In the genomic region with DNA sequence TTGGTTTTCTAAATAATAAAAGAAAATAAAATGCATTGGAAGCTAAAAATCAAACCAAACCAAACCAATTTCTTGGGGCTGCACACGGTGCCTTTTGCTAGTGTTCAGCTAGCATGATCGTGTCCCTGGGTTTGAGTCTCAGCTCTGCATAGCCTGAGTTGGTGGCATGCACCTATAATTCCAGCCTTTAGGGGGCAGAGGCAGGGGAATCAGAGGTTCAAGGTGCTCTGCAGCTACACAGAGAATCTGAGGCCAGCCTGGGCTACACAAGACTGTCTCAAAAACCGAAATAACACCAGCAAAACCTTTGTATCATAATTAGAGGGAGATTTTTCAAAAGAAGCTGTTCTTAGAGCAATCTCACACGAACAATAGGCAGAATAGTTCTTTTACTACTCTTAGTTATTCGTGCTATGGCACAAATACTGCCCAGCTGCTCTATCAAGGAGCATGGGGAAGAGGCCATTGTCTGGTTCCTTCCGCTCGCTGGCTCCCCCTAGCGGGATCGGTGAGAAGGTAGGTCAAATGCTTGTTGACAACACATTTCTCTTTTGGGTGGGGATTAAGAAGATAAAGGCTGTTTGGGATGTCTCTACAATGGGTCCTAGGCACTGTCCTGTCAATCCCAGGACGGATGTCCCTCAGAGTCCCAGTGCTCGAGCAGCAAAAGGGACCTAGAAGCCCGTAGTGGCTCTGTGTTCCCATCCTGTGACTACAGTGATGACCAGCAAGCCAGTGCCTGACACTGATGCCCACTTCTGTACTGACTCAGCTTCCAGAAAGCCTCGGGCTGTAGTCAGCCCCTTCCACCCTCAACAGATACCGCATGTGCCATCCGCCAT, we compare ENCODE assay signal across 9 mouse cellular contexts. TPM values are rescaled to one million over a fixed set of nuclear protein-coding genes. Genes with fewer than 3 reads are reported as not detected.
DNase-seq lines count a peak whose midpoint lies in the region; ATAC-seq and TF ChIP-seq lines count a peak whose summit lies in the region.
"Had no signal": no experiment of that assay in that cellular context is flagged by ENCODE, and none has a peak within 500 bp of the region (broad histone marks: within the 10 kb centered on the region; RNA-seq: fewer than 3 reads in every experiment).

No protein-coding gene starts in this region.

- no peaks in the 10 kb centered on the region for H3K9me3 ChIP-seq in intestine, embryonic 15.5 days
- no peaks in the 10 kb centered on the region for H3K9me3 ChIP-seq in liver, embryonic 14.5 days (ENCODE audit: control insufficient read depth, low read length)
- H3K9me3 ChIP-seq: heart, embryonic 13.5 days had no signal

- DNase-seq in 3T3-L1 (ENCODE audit: low read depth, low spot score) (peak; percentile 79), ES-CJ7 (ENCODE audit: low read depth, low spot score) (peak; percentile 91)
- DNase-seq in c-Kit-positive CD71-positive TER-119-negative erythroid progenitor cells, embryonic 14.5 days (ENCODE audit: low read depth) = peak; percentile 72
- DNase-seq in forelimb bud, embryonic 11.5 days (ENCODE audit: low read depth, low spot score) = peak; percentile 64
- DNase-seq in liver, embryonic 14.5 days (ENCODE audit: low read depth in 3 of 3, low spot score in 3 of 3) = peak; percentile 53 to 58 (median 55)
- peak; percentile 26 for DNase-seq in retina, adult 2 months (ENCODE audit: low read depth, low spot score)
- DNase-seq in urinary bladder, postnatal 14 days (ENCODE audit: low spot score) = peak; percentile 77

- no peaks in the 10 kb centered on the region for H3K27me3 ChIP-seq in intestine, embryonic 15.5 days (replicated peaks)
- H3K27me3 ChIP-seq in liver, embryonic 14.5 days (ENCODE audit: control insufficient read depth, insufficient read depth, low read length) = no peaks in the 10 kb centered on the region
- H3K27me3 ChIP-seq: heart, embryonic 13.5 days had no signal

- H3K36me3 ChIP-seq in intestine, embryonic 15.5 days = peaks cover 23% of the 10 kb centered on the region; the same call in 1 of the 2 replicates
- peaks cover 2% of the 10 kb centered on the region; the same call in 1 of the 2 replicates for H3K36me3 ChIP-seq in liver, embryonic 14.5 days (replicated peaks; ENCODE audit: control insufficient read depth, insufficient read depth, low read depth)

- H3K9ac ChIP-seq in intestine, embryonic 15.5 days = no peak overlapping the region
- H3K9ac ChIP-seq in liver, embryonic 14.5 days (replicated peaks) = no peak overlapping the region
- H3K9ac ChIP-seq: heart, embryonic 13.5 days had no signal

- H3K4me3 ChIP-seq in intestine, embryonic 15.5 days (replicated peaks) = no peak overlapping the region
- no peak overlapping the region for H3K4me3 ChIP-seq in liver, embryonic 14.5 days (ENCODE audit: insufficient read depth in 1 of 2, low read depth in 2 of 2, low read length in 2 of 2)
- H3K4me3 ChIP-seq: heart, embryonic 13.5 days had no signal

- no peak overlapping the region for H3K4me2 ChIP-seq in intestine, embryonic 15.5 days (replicated peaks)
- H3K4me2 ChIP-seq in liver, embryonic 14.5 days (ENCODE audit: low read depth) = no peak overlapping the region
- H3K4me2 ChIP-seq: heart, embryonic 13.5 days had no signal

- H3K27ac ChIP-seq in intestine, embryonic 15.5 days = no peak overlapping the region
- H3K27ac ChIP-seq in liver, embryonic 14.5 days = no peak overlapping the region
- H3K27ac ChIP-seq: heart, embryonic 13.5 days had no signal

- no peak for TF ChIP-seq EP300 in liver, embryonic 14.5 days (IDR thresholded peaks at IDR 0.05; ENCODE audit: low read depth)

- no peaks in the 10 kb centered on the region for H3K4me1 ChIP-seq in intestine, embryonic 15.5 days (replicated peaks)
- H3K4me1 ChIP-seq in liver, embryonic 14.5 days (replicated peaks; ENCODE audit: control insufficient read depth in 2 of 2, insufficient read depth in 2 of 2, low read length in 1 of 2) = peaks cover 3 to 7% of the 10 kb centered on the region in 2 experiments; a peak in 3 of 4 replicates
- H3K4me1 ChIP-seq: heart, embryonic 13.5 days had no signal

- peak; percentile 70 for ATAC-seq in intestine, embryonic 15.5 days
- peak; percentile 70; the same call in 1 of the 2 replicates for ATAC-seq in liver, embryonic 14.5 days (ENCODE audit: insufficient read depth)

- TF ChIP-seq CTCF in liver, embryonic 14.5 days (IDR thresholded peaks at IDR 0.05; ENCODE audit: low read depth) = peak; percentile 92

- WGBS in intestine, embryonic 15.5 days = 60% methylated on average over 15 of the region's 15 CpGs
- 38% methylated on average over 15 of the region's 15 CpGs for WGBS in liver, embryonic 14.5 days (ENCODE audit: insufficient replicate concordance)

RNA-seq across cellular contexts. Expression of gene Setd7, which starts 20.9 kb away (rescaled TPM):
- 2.4 and 2.9 TPM in 2 replicates for polyA plus RNA-seq in intestine, embryonic 15.5 days (2015; fragmentation: Nextera tagmentation; extraction: Ambion mirVana)
- 1.5 and 1.8 TPM in 2 replicates for polyA plus RNA-seq in liver, embryonic 14.5 days (2012; rRNA removed)
- polyA plus RNA-seq in liver, embryonic 14.5 days (2014; fragmentation: Nextera tagmentation; extraction: Ambion mirVana) = 0.88 and 1.0 TPM in 2 replicates

RNA-seq across cellular contexts. Expression of gene Rab33b, which starts 56.1 kb away (rescaled TPM):
- polyA plus RNA-seq in intestine, embryonic 15.5 days (2015; fragmentation: Nextera tagmentation; extraction: Ambion mirVana) = 22.0 and 23.4 TPM in 2 replicates
- 1.7 and 2.0 TPM in 2 replicates for polyA plus RNA-seq in liver, embryonic 14.5 days (2012; rRNA removed)
- 3.6 TPM in 2 replicates for polyA plus RNA-seq in liver, embryonic 14.5 days (2014; fragmentation: Nextera tagmentation; extraction: Ambion mirVana)

Comparison
In these comparisons a context has a peak if more than half of its experiments do, and no peak if none do; other contexts are left out.
1. DNase-seq: peak in every context shown above with its lines; median percentile 91 in ES-CJ7; 79 in 3T3-L1; 77 in urinary bladder, postnatal 14 days; 72 in c-Kit-positive CD71-positive TER-119-negative erythroid progenitor cells, embryonic 14.5 days; 64 in forelimb bud, embryonic 11.5 days; 55 in liver, embryonic 14.5 days; 26 in retina, adult 2 months.